Mouse (Mus musculus) heart, postnatal 0 days (tissue): ENCODE results near the gene Foxd4.

Experiments used
- CTCF ChIP-seq: IDR thresholded peaks from 2 replicates; pipeline ENCODE4 v1.5.1; 2016; ENCODE audit warnings: antibody characterized with exemption, control low read depth, low read depth
- EP300 ChIP-seq: IDR thresholded peaks from 2 replicates; pipeline ENCODE4 v1.6.1; 2016; ENCODE audit warnings: antibody characterized with exemption, low read depth

GRCm38 (mm10) chr19:24901666-24902065 is 669 bp upstream of the Foxd4 start:
- TF ChIP-seq CTCF: no peak
- TF ChIP-seq EP300: no peak
